Mouse (Mus musculus) forebrain, postnatal 0 days (tissue): ENCODE measurements at regions not wholly inside any gene's neighbourhood (a gene's known extent, or its start where the extent isn't known, plus 50 kb on each side); places are given as distances from the start of the nearest gene placed in this dataset.
A peak's percentile ranks its signal among the peaks of the same experiment; 100 is the strongest.

ENCODE experiments used
- ATAC-seq: fragments of 200-750 bp; cut with Nextera tagmentation; 2 replicates; pipeline ENCODE4 v1.8.0; 2017; ENCODE audit warnings: mild to moderate bottlenecking, moderate library complexity
- DNase-seq: peaks from one replicate; pipeline ENCODE4 v3.0.0-alpha.2; 2015
- H3K27ac ChIP-seq: fragments of 300-500 bp; sonication (generic); 2 replicates; pipeline ENCODE4 v1.5.1; 2014; ENCODE audit warnings: low read depth, mild to moderate bottlenecking, antibody characterized with exemption, low read length, moderate library complexity, mixed read lengths
- H3K27me3 ChIP-seq: fragments of 300-500 bp; sonication (generic); 2 replicates; pipeline ENCODE4 v1.6.1; 2014; ENCODE audit warnings: mild to moderate bottlenecking, low read length, mixed read lengths; ENCODE audit not compliant: insufficient read depth
- H3K36me3 ChIP-seq: fragments of 300-500 bp; sonication (generic); 2 replicates; pipeline ENCODE4 v1.6.1; 2014; ENCODE audit warnings: mild to moderate bottlenecking, moderate library complexity; ENCODE audit not compliant: insufficient read depth
- H3K4me1 ChIP-seq: fragments of 300-500 bp; sonication (generic); 2 replicates; pipeline ENCODE4 v1.6.1; 2014; ENCODE audit warnings: antibody characterized with exemption; ENCODE audit not compliant: insufficient read depth
- H3K4me2 ChIP-seq: fragments of 300-500 bp; sonication (generic); 2 replicates; pipeline ENCODE4 v1.6.1; 2014; ENCODE audit warnings: low read depth, mild to moderate bottlenecking, moderate library complexity
- H3K4me3 ChIP-seq: fragments of 300-500 bp; sonication (generic); 2 replicates; pipeline ENCODE4 v1.5.1; 2014; ENCODE audit warnings: low read depth, low read length, mixed read lengths
- H3K9ac ChIP-seq: fragments of 300-500 bp; sonication (generic); 2 replicates; pipeline ENCODE4 v1.6.1; 2014; ENCODE audit warnings: mild to moderate bottlenecking
- H3K9me3 ChIP-seq: fragments of 300-500 bp; sonication (generic); 2 replicates; pipeline ENCODE4 v1.6.1; 2016; ENCODE audit warnings: low read length
- CTCF ChIP-seq: sonication (generic); IDR thresholded peaks from 2 replicates; pipeline ENCODE4 v1.5.1; 2016; ENCODE audit warnings: antibody characterized with exemption, control low read depth, low read depth
- WGBS: fragments of 180-500 bp; shearing (Covaris S2); extraction: QIAGEN DNeasy Blood & Tissue Kit; methylation state at CpG from one replicate; pipeline ENCODE4 v1.1.7; 2014; 5-methylcytosine and 5-hydroxymethylcytosine counted together

- no peak overlapping the region for H3K4me3 ChIP-seq
- H3K9ac ChIP-seq: no peak overlapping the region
- no peak for TF ChIP-seq CTCF
- peak; percentile 21 for DNase-seq
- H3K36me3 ChIP-seq: no peaks in the 10 kb centered on the region
- no peaks in the 10 kb centered on the region for H3K9me3 ChIP-seq
- WGBS: 52% methylated on average over 10 of the region's 10 CpGs
- H3K27me3 ChIP-seq: no peaks in the 10 kb centered on the region
- peak; percentile 59; the same call in 1 of the 2 replicates for ATAC-seq
- H3K27ac ChIP-seq: 0 out of 2 replicates have a peak overlapping the region, but pooled peaks have one; percentile 21
- H3K4me1 ChIP-seq: no peaks in the 10 kb centered on the region
- H3K4me2 ChIP-seq: no peak overlapping the region
These were observed 2772.7 kb upstream of the 5930422O12Rik start for GRCm38 (mm10) chr8:30655749-30656241.

- no peak for TF ChIP-seq CTCF
- H3K9me3 ChIP-seq: no peaks in the 10 kb centered on the region
- 71% methylated on average over 2 of the region's 2 CpGs for WGBS
- no peak overlapping the region for H3K9ac ChIP-seq
- H3K4me2 ChIP-seq: no peak overlapping the region
- no peak for ATAC-seq
- DNase-seq: no peak
- H3K27me3 ChIP-seq: no peaks in the 10 kb centered on the region
- H3K36me3 ChIP-seq: no peaks in the 10 kb centered on the region
- H3K27ac ChIP-seq: no peak overlapping the region
- no peaks in the 10 kb centered on the region for H3K4me1 ChIP-seq
- H3K4me3 ChIP-seq: no peak overlapping the region
These were observed 2767.2 kb upstream of the 5930422O12Rik start for GRCm38 (mm10) chr8:30661261-30661660.

DNA sequence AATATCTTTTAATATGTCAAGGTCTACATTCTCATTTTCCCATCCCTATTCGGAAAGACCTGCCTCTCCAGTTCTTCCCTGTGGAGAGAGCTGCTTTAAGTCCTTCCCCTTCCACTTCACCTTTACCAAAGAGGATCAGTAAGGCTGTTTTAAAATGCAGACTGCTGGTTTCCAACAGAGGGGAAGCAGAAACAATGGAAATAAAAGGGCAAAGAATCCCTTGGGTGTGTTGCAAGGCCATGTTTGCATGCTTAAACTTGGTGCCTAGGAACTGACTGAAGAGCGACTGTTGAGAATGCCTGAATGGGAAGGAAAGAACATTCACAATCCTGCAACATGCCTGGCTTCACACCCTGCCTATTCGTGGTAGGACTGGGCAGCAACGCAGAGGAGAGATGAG is 2759.1 kb upstream of the 5930422O12Rik start:
- Histone ChIP-seq H3K36me3 (no peaks in the 10 kb centered on the region), H3K4me1 (no peaks in the 10 kb centered on the region), H3K4me2 (no peak overlapping the region), H3K9ac (no peak overlapping the region), H3K9me3 (no peaks in the 10 kb centered on the region), H3K27me3 (no peaks in the 10 kb centered on the region), H3K27ac (no peak overlapping the region), H3K4me3 (no peak overlapping the region)
- 35% methylated on average over 4 of the region's 4 CpGs for WGBS
- ATAC-seq (no peak), DNase-seq (no peak)
- no peak for TF ChIP-seq CTCF

GRCm38 (mm10) chr8:30677423-30677822 is 2751.1 kb upstream of the 5930422O12Rik start:
- H3K4me1 ChIP-seq: no peaks in the 10 kb centered on the region
- H3K36me3 ChIP-seq: no peaks in the 10 kb centered on the region
- WGBS: 87% methylated on average over 1 of the region's 1 CpGs
- no peak for DNase-seq
- H3K4me3 ChIP-seq: no peak overlapping the region
- no peak overlapping the region for H3K9ac ChIP-seq
- no peak for ATAC-seq
- TF ChIP-seq CTCF: no peak
- no peak overlapping the region for H3K4me2 ChIP-seq
- no peak overlapping the region for H3K27ac ChIP-seq
- no peaks in the 10 kb centered on the region for H3K27me3 ChIP-seq
- H3K9me3 ChIP-seq: no peaks in the 10 kb centered on the region

- 19% methylated on average over 3 of the region's 3 CpGs for WGBS
- TF ChIP-seq CTCF: no peak
- Histone ChIP-seq H3K36me3 (no peaks in the 10 kb centered on the region), H3K4me2 (no peak overlapping the region), H3K9me3 (no peaks in the 10 kb centered on the region), H3K4me3 (no peak overlapping the region), H3K27me3 (no peaks in the 10 kb centered on the region), H3K9ac (no peak overlapping the region), H3K27ac (no peak overlapping the region), H3K4me1 (no peaks in the 10 kb centered on the region)
- ATAC-seq (no peak), DNase-seq (no peak)
These were observed 2746.3 kb upstream of the 5930422O12Rik start for GRCm38 (mm10) chr8:30682169-30682568.

DNA sequence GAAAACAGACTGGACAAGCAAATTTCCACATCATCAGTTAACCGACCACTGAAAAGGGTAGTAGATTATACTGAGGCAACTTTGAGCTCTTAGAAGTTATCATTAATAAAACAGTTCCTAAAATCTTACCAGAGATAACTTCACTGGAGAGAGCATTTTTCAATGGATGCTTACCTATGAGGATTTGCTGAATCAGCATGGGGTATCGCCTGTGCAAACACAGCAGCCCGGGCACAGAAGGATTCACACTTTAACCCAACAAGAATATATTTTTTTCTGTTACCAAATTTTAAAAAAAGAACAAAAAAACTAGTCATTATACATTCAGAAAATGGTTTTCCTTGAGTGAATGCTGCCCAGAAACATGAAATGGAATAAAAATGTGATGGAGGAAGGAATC is 2742.0 kb upstream of the 5930422O12Rik start:
- ATAC-seq (no peak), DNase-seq (no peak)
- Histone ChIP-seq H3K9ac (no peak overlapping the region), H3K4me1 (no peaks in the 10 kb centered on the region), H3K9me3 (no peaks in the 10 kb centered on the region), H3K36me3 (no peaks in the 10 kb centered on the region), H3K4me3 (no peak overlapping the region), H3K4me2 (no peak overlapping the region), H3K27me3 (no peaks in the 10 kb centered on the region), H3K27ac (no peak overlapping the region)
- no peak for TF ChIP-seq CTCF
- 87% methylated on average over 3 of the region's 3 CpGs for WGBS

GRCm38 (mm10) chr8:30694126-30694525 is 2734.4 kb upstream of the 5930422O12Rik start:
- H3K27me3 ChIP-seq: no peaks in the 10 kb centered on the region
- no peaks in the 10 kb centered on the region for H3K4me1 ChIP-seq
- no peak overlapping the region for H3K4me3 ChIP-seq
- no peak overlapping the region for H3K4me2 ChIP-seq
- WGBS: 87% methylated on average over 3 of the region's 3 CpGs
- no peak overlapping the region for H3K9ac ChIP-seq
- no peak for ATAC-seq
- DNase-seq: no peak
- no peaks in the 10 kb centered on the region for H3K9me3 ChIP-seq
- TF ChIP-seq CTCF: no peak
- H3K36me3 ChIP-seq: no peaks in the 10 kb centered on the region
- no peak overlapping the region for H3K27ac ChIP-seq

DNA sequence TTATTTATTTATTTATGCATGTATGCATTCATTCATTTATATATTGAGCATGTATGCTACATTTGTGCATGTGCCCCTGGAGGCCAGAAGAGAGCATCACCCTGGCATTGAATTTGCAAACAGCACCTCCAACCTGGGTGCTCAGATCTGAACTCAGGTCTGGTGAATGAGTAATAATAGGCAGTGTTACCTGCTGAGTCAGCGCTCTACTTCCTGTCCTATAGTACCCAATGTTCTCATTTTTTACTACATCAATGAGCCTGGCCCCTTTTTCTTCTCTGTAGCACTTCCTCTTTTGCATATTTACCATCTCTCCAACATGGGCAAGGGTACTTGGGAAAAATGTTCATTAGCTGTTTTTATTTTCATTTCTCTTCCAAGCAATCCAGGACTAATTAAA is 2711.9 kb upstream of the 5930422O12Rik start:
- ATAC-seq (no peak), DNase-seq (no peak)
- H3K36me3 ChIP-seq: no peaks in the 10 kb centered on the region
- no peak overlapping the region for H3K9ac ChIP-seq
- WGBS: 92% methylated on average over 1 of the region's 1 CpGs
- no peaks in the 10 kb centered on the region for H3K9me3 ChIP-seq
- no peak overlapping the region for H3K4me3 ChIP-seq
- H3K27me3 ChIP-seq: no peaks in the 10 kb centered on the region
- H3K4me1 ChIP-seq: no peaks in the 10 kb centered on the region
- no peak overlapping the region for H3K27ac ChIP-seq
- no peak overlapping the region for H3K4me2 ChIP-seq
- TF ChIP-seq CTCF: no peak
